9 mouse cellular contexts compared by ENCODE assay signal in the genomic region with DNA sequence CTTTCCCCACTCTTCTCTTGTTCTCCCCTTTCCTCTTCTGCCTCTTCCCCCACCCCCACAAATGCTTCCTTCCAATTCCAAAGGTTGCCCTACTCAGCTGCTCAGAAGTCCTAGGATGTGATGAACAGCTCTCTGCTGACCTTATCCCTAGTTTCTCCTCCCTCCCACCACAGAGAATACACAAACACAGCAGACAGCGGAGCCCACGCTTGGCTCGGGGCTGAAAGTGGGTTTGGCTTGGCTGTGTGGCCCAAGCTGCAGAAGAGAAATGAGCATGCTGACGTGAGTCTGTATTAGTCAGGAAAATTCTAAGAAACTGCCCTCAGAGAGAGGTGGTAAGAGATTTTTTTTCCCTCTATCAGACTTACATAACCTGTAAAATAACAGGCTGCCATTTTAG.
DNase-seq lines count a peak whose midpoint lies in the region; ATAC-seq and TF ChIP-seq lines count a peak whose summit lies in the region.
"Had no signal": no experiment of that assay in that cellular context is flagged by ENCODE, and none has a peak within 500 bp of the region (broad histone marks: within the 10 kb centered on the region; RNA-seq: fewer than 3 reads in every experiment).

No protein-coding gene starts in this region.

- H3K4me2 ChIP-seq in intestine, embryonic 15.5 days (replicated peaks) = no peak overlapping the region
- no peak overlapping the region for H3K4me2 ChIP-seq in intestine, postnatal 0 days (replicated peaks; ENCODE audit: low read depth)
- H3K4me2 ChIP-seq in hindbrain, embryonic 13.5 days = no peak overlapping the region
- H3K4me2 ChIP-seq: embryonic facial prominence, embryonic 12.5 days had no signal

- ATAC-seq in intestine, embryonic 15.5 days = peak; percentile 71; the same call in 1 of the 2 replicates
- no peak for ATAC-seq in intestine, postnatal 0 days
- no peak for ATAC-seq in hindbrain, embryonic 13.5 days (ENCODE audit: low FRiP score)

- TF ChIP-seq CTCF in intestine, postnatal 0 days (IDR thresholded peaks at IDR 0.05; ENCODE audit: low read depth) = no peak

- H3K4me3 ChIP-seq in intestine, embryonic 15.5 days (replicated peaks) = no peak overlapping the region
- no peak overlapping the region for H3K4me3 ChIP-seq in intestine, postnatal 0 days (ENCODE audit: low read depth, low read length)
- H3K4me3 ChIP-seq in hindbrain, embryonic 13.5 days = no peak overlapping the region
- H3K4me3 ChIP-seq: embryonic facial prominence, embryonic 12.5 days had no signal

- H3K36me3 ChIP-seq in intestine, embryonic 15.5 days = no peaks in the 10 kb centered on the region
- no peaks in the 10 kb centered on the region for H3K36me3 ChIP-seq in intestine, postnatal 0 days (ENCODE audit: control insufficient read depth, insufficient read depth)
- no peaks in the 10 kb centered on the region for H3K36me3 ChIP-seq in hindbrain, embryonic 13.5 days
- H3K36me3 ChIP-seq: embryonic facial prominence, embryonic 12.5 days had no signal

- no peaks in the 10 kb centered on the region for H3K27me3 ChIP-seq in intestine, embryonic 15.5 days (replicated peaks)
- H3K27me3 ChIP-seq in intestine, postnatal 0 days (replicated peaks; ENCODE audit: control insufficient read depth, insufficient read depth, low read length) = no peaks in the 10 kb centered on the region
- H3K27me3 ChIP-seq in hindbrain, embryonic 13.5 days = no peaks in the 10 kb centered on the region
- H3K27me3 ChIP-seq: embryonic facial prominence, embryonic 12.5 days had no signal

- H3K4me1 ChIP-seq in intestine, embryonic 15.5 days (replicated peaks) = no peaks in the 10 kb centered on the region
- no peaks in the 10 kb centered on the region for H3K4me1 ChIP-seq in intestine, postnatal 0 days (replicated peaks; ENCODE audit: control insufficient read depth, insufficient read depth, low read length)
- H3K4me1 ChIP-seq in hindbrain, embryonic 13.5 days (replicated peaks) = no peaks in the 10 kb centered on the region
- H3K4me1 ChIP-seq: embryonic facial prominence, embryonic 12.5 days had no signal

- no peaks in the 10 kb centered on the region for H3K9me3 ChIP-seq in intestine, embryonic 15.5 days
- no peaks in the 10 kb centered on the region for H3K9me3 ChIP-seq in intestine, postnatal 0 days (ENCODE audit: control insufficient read depth)
- no peaks in the 10 kb centered on the region for H3K9me3 ChIP-seq in hindbrain, embryonic 13.5 days
- H3K9me3 ChIP-seq: embryonic facial prominence, embryonic 12.5 days had no signal

- DNase-seq in gastrocnemius, adult 18-20 months (ENCODE audit: low spot score) = peak; percentile 38
- DNase-seq in kidney, postnatal 25 days = peak; percentile 18 to 58
- peak; percentile 52 to 74 for DNase-seq in lung, postnatal 4 days
- DNase-seq in yolk sac, embryonic 10.5 days (ENCODE audit: low spot score) = no peak
- DNase-seq in spleen, adult 12 weeks (ENCODE audit: low spot score) = no peak

- H3K9ac ChIP-seq in intestine, embryonic 15.5 days = no peak overlapping the region
- no peak overlapping the region for H3K9ac ChIP-seq in intestine, postnatal 0 days (ENCODE audit: low read depth, low read length)
- no peak overlapping the region for H3K9ac ChIP-seq in hindbrain, embryonic 13.5 days
- H3K9ac ChIP-seq: embryonic facial prominence, embryonic 12.5 days had no signal

- WGBS in intestine, embryonic 15.5 days = 21% methylated on average over 4 of the region's 4 CpGs
- WGBS in intestine, postnatal 0 days = 41% methylated on average over 4 of the region's 4 CpGs
- WGBS in hindbrain, embryonic 13.5 days = 60% methylated on average over 4 of the region's 4 CpGs

- H3K27ac ChIP-seq in intestine, embryonic 15.5 days = no peak overlapping the region
- no peak overlapping the region for H3K27ac ChIP-seq in intestine, postnatal 0 days (ENCODE audit: low read depth, low read length)
- H3K27ac ChIP-seq in hindbrain, embryonic 13.5 days = no peak overlapping the region
- H3K27ac ChIP-seq: embryonic facial prominence, embryonic 12.5 days had no signal

Comparison
In these comparisons a context has a peak if more than half of its experiments do, and no peak if none do; other contexts are left out.
1. DNase-seq: peak in gastrocnemius, adult 18-20 months (single experiment), kidney, postnatal 25 days (2 of 2) and lung, postnatal 4 days (2 of 2); none in yolk sac, embryonic 10.5 days (single experiment) and spleen, adult 12 weeks (single experiment).